Mouse (Mus musculus) CH12.LX (cell line): ENCODE results near the gene Kif6.

Experiments
- CHD2 ChIP-seq: IDR thresholded peaks from 2 replicates; pipeline ENCODE4 v1.6.1; 2011; ENCODE audit warnings: low read length, improper control_type of control experiment
- CTCF ChIP-seq, 2 experiments: IDR thresholded peaks in 1 of 2; conservative IDR thresholded peaks in 1 of 2; 2 replicates each; pipeline ENCODE4 v1.5.1; 2011 to 2012; ENCODE audit warnings: low read depth in 2 of 2, low read length in 2 of 2, improper control_type of control experiment in 1 of 2, inconsistent platforms in 1 of 2, mild to moderate bottlenecking in 1 of 2, moderate library complexity in 1 of 2
- EP300 ChIP-seq: IDR thresholded peaks from 2 replicates; pipeline ENCODE4 v1.6.1; 2011; ENCODE audit warnings: low read length, improper control_type of control experiment
- HCFC1 ChIP-seq: IDR thresholded peaks from 2 replicates; pipeline ENCODE4 v1.6.1; 2012; ENCODE audit warnings: low read depth, mild to moderate bottlenecking, inconsistent platforms, low read length, improper control_type of control experiment
- MEF2A ChIP-seq: IDR thresholded peaks from 2 replicates; pipeline ENCODE4 v1.6.1; 2014; ENCODE audit warnings: low read depth, mild to moderate bottlenecking, inconsistent platforms, low read length, improper control_type of control experiment, borderline replicate concordance
- POLR2A ChIP-seq: IDR thresholded peaks from 2 replicates; pipeline ENCODE4 v1.6.1; 2011; ENCODE audit warnings: low read depth, mild to moderate bottlenecking, improper control_type of control experiment, low read length
- ZKSCAN1 ChIP-seq: IDR thresholded peaks from 2 replicates; pipeline ENCODE4 v1.6.1; 2012; ENCODE audit warnings: low read depth, inconsistent platforms, low read length, improper control_type of control experiment, borderline replicate concordance
- ZMIZ1 ChIP-seq: IDR thresholded peaks from 2 replicates; pipeline ENCODE4 v1.6.1; 2012; ENCODE audit warnings: low read depth, mild to moderate bottlenecking, inconsistent platforms, low read length, improper control_type of control experiment

GRCm38 (mm10) chr17:49652357-49652756 is 37.4 kb downstream of the Kif6 start:
- TF ChIP-seq CHD2 (no peak), MEF2A (no peak), HCFC1 (no peak), CTCF (conservative IDR thresholded peaks at IDR 0.05 in 1 of 2, IDR thresholded peaks at IDR 0.05 in 1 of 2; ENCODE audit: low read depth in 2 of 2, low read length in 2 of 2) (no peak), EP300 (no peak), POLR2A (no peak), ZMIZ1 (no peak), ZKSCAN1 (no peak)
